Mouse (Mus musculus) liver, postnatal 0 days (tissue): ENCODE results near the gene Sapcd2. TPM values are rescaled to one million over a fixed set of nuclear protein-coding genes. Genes with fewer than 3 reads are reported as not detected.

ENCODE experiments used
- ATAC-seq: fragments of 200-750 bp; cut with Nextera tagmentation; 2 replicates; pipeline ENCODE4 v1.8.0; 2017; ENCODE audit warnings: mild to moderate bottlenecking, moderate library complexity
- DNase-seq: peaks from one replicate; pipeline ENCODE4 v3.0.0-alpha.2; 2016
- H3K27ac ChIP-seq: fragments of 300-500 bp; sonication (generic); 2 replicates; pipeline ENCODE4 v1.5.1; 2014; ENCODE audit warnings: antibody characterized with exemption, moderate library complexity, mild to moderate bottlenecking, low read depth
- H3K27me3 ChIP-seq: fragments of 300-500 bp; sonication (generic); 2 replicates; pipeline ENCODE4 v1.6.1; 2014; ENCODE audit warnings: low read length, control low read depth, mixed read lengths; ENCODE audit not compliant: insufficient read depth
- H3K36me3 ChIP-seq: fragments of 300-500 bp; sonication (generic); replicated peaks from 2 replicates; pipeline ENCODE4 v1.6.1; 2014; ENCODE audit warnings: mild to moderate bottlenecking, control low read depth, low read length, moderate library complexity, mixed read lengths; ENCODE audit not compliant: insufficient read depth
- H3K4me1 ChIP-seq: fragments of 300-500 bp; sonication (generic); 2 replicates; pipeline ENCODE4 v1.6.1; 2014; ENCODE audit warnings: antibody characterized with exemption, mild to moderate bottlenecking, control low read depth; ENCODE audit not compliant: insufficient read depth
- H3K4me2 ChIP-seq: fragments of 300-500 bp; sonication (generic); 2 replicates; pipeline ENCODE4 v1.6.1; 2014; ENCODE audit warnings: low read depth, mild to moderate bottlenecking, low read length, moderate library complexity, mixed read lengths
- H3K4me3 ChIP-seq: fragments of 300-500 bp; sonication (generic); 2 replicates; pipeline ENCODE4 v1.5.1; 2014; ENCODE audit warnings: low read depth, low read length
- H3K9ac ChIP-seq: fragments of 300-500 bp; sonication (generic); replicated peaks from 2 replicates; pipeline ENCODE4 v1.6.1; 2014; ENCODE audit warnings: mild to moderate bottlenecking, moderate library complexity
- H3K9me3 ChIP-seq: fragments of 300-500 bp; sonication (generic); 2 replicates; pipeline ENCODE4 v1.6.1; 2016; ENCODE audit warnings: mild to moderate bottlenecking, control low read depth, low read length, mixed read lengths
- CTCF ChIP-seq: sonication (generic); IDR thresholded peaks from 2 replicates; pipeline ENCODE4 v1.5.1; 2016; ENCODE audit warnings: antibody characterized with exemption, low read depth
- EP300 ChIP-seq: IDR thresholded peaks from 2 replicates; pipeline ENCODE4 v1.6.1; 2016; ENCODE audit warnings: antibody characterized with exemption, low read depth, mild to moderate bottlenecking
- WGBS: fragments of 180-500 bp; shearing (Covaris S2); extraction: QIAGEN DNeasy Blood & Tissue Kit; methylation state at CpG from one replicate; pipeline ENCODE4 v1.1.7; 2014; ENCODE audit not compliant: insufficient replicate concordance; 5-methylcytosine and 5-hydroxymethylcytosine counted together
- polyA plus RNA-seq: library from polyadenylated mRNA; unstranded; fragments of >200 nt; fragmentation: Nextera tagmentation; extraction: Ambion mirVana; gene quantifications from 2 replicates; pipeline ENCODE4 v1.2.1, GENCODE M21; 2015

Sapcd2 gene
- polyA plus RNA-seq, 1 experiment from 2014 or later, result 7.4 TPM

- no peak overlapping the region for H3K4me3 ChIP-seq
- peak overlapping the region; percentile 29; the same call in 1 of the 2 replicates for H3K4me2 ChIP-seq
- no peaks in the 10 kb centered on the region for H3K36me3 ChIP-seq
- ATAC-seq, result no peak
- DNase-seq, result no peak
- H3K9me3 ChIP-seq, result no peaks in the 10 kb centered on the region
- 50% methylated on average over 1 of the region's 1 CpGs for WGBS
- H3K27me3 ChIP-seq, result peaks cover 3% of the 10 kb centered on the region; the same call in 1 of the 2 replicates
- H3K9ac ChIP-seq, result no peak overlapping the region
- H3K27ac ChIP-seq, result peak overlapping the region; percentile 39
- H3K4me1 ChIP-seq, result 0 out of 2 replicates have a peak, but pooled peaks cover 6% of the 10 kb centered on the region
- no peak for TF ChIP-seq CTCF
- TF ChIP-seq EP300, result no peak
Observed at GRCm38 (mm10) chr2:25423626-25424025, 51.5 kb downstream of the Sapcd2 start.

GRCm38 (mm10) chr2:25425481-25425880 lies 53.4 kb downstream of the Sapcd2 start:
- no peak overlapping the region for H3K27ac ChIP-seq
- 67% methylated on average over 27 of the region's 27 CpGs for WGBS
- no peak overlapping the region for H3K4me2 ChIP-seq
- H3K9me3 ChIP-seq, result no peaks in the 10 kb centered on the region
- no peak for ATAC-seq
- no peaks in the 10 kb centered on the region for H3K36me3 ChIP-seq
- peaks cover 12% of the 10 kb centered on the region; the same call in 1 of the 2 replicates for H3K4me1 ChIP-seq
- TF ChIP-seq CTCF (no peak), EP300 (no peak)
- H3K27me3 ChIP-seq, result peaks cover 3% of the 10 kb centered on the region; the same call in 1 of the 2 replicates
- H3K9ac ChIP-seq, result no peak overlapping the region
- no peak for DNase-seq
- no peak overlapping the region for H3K4me3 ChIP-seq

DNA sequence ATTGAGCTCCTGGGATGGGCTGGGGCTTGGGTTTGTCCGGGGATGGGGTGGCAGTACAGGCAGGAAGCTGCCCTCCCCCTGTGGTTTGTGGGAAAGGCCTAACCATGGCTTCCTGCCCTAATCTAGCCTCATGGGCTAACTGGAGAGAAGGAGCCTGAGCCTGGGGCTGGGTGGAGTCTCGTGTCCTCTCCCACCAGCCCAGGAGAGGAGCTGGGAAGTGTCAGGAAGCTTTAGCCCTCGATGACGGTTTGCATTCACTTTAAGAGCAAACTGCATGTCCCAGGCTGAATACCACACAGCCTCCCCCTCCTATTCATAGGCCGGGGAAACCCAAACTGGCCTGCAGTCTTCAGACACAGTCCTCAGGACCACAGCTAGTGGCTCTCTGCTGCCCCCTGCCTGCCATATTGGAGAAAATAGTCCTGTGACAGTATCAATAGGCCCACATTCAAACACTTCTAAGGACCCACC lies 54.6 kb downstream of the Sapcd2 start:
- 9% methylated on average over 5 of the region's 5 CpGs for whole genome bisulfite sequencing
- Histone ChIP-seq H3K4me2 (no peak overlapping the region), H3K27me3 (peaks cover 3% of the 10 kb centered on the region; the same call in 1 of the 2 replicates), H3K9ac (no peak overlapping the region), H3K27ac (no peak overlapping the region; the same call in 1 of the 2 replicates), H3K4me3 (no peak overlapping the region), H3K9me3 (no peaks in the 10 kb centered on the region), H3K4me1 (peaks cover 12% of the 10 kb centered on the region; the same call in 1 of the 2 replicates), H3K36me3 (no peaks in the 10 kb centered on the region)
- peak; percentile 95 for TF ChIP-seq CTCF
- TF ChIP-seq EP300, result no peak
- DNase-seq, result peak; percentile 85
- ATAC-seq, result peak; percentile 11; the same call in 1 of the 2 replicates

DNA sequence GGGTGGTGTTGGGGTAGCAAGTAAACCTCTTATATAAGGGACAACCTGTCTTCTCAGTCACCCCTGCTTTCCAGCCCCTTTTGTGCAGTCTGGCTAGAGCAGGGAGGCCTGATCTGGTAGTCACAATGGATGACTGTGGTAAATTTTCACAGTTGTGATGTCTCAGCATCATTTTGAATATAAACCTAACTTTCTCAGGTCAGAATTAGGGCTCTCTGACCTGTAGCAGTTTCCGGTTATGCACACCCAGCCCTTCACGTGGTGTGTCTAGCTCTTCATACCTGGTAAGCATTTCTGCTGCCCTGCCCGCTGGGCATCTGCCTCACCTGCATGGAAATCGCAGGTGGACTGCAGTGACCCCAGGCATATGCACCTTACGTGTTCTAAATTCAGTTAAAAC lies 55.1 kb downstream of the Sapcd2 start:
- no peaks in the 10 kb centered on the region for H3K9me3 ChIP-seq
- no peak for DNase-seq
- no peak for ATAC-seq
- H3K4me2 ChIP-seq, result no peak overlapping the region
- H3K4me3 ChIP-seq, result no peak overlapping the region
- H3K27ac ChIP-seq, result no peak overlapping the region
- H3K4me1 ChIP-seq, result peaks cover 12% of the 10 kb centered on the region; the same call in 1 of the 2 replicates
- WGBS, result 82% methylated on average over 5 of the region's 5 CpGs
- TF ChIP-seq EP300 (no peak), CTCF (no peak)
- H3K9ac ChIP-seq, result no peak overlapping the region
- peaks cover 3% of the 10 kb centered on the region; the same call in 1 of the 2 replicates for H3K27me3 ChIP-seq
- no peaks in the 10 kb centered on the region for H3K36me3 ChIP-seq

Other genes with a start within 250 kb of the Sapcd2 start
- gene Nrarp, start 191.6 kb upstream of the Sapcd2 start, polyA plus RNA-seq, result 1.3 and 1.7 TPM in 2 replicates
- 5.4 and 6.0 TPM in 2 replicates for gene Tor4a, start 175.4 kb upstream of the Sapcd2 start, polyA plus RNA-seq
- gene Nelfb, start 160.8 kb upstream of the Sapcd2 start, polyA plus RNA-seq, result 19.3 and 22.3 TPM in 2 replicates
- gene Stpg3, start 157.7 kb upstream of the Sapcd2 start, polyA plus RNA-seq, result not detected in 2 replicates
- gene Fam166a, start 153.6 kb upstream of the Sapcd2 start, polyA plus RNA-seq, result not detected in 2 replicates
- gene Tubb4b, start 147.6 kb upstream of the Sapcd2 start, polyA plus RNA-seq, result 263 and 294 TPM in 2 replicates
- gene Slc34a3, start 138.0 kb upstream of the Sapcd2 start, polyA plus RNA-seq, result not detected in 2 replicates
- not detected in 2 replicates for gene Rnf224, start 135.5 kb upstream of the Sapcd2 start, polyA plus RNA-seq
- gene Rnf208, start 130.1 kb upstream of the Sapcd2 start, polyA plus RNA-seq, result 0.11 TPM in 1 of 2 replicates, not detected in the other
- not detected in 2 replicates for gene Cysrt1, start 129.9 kb upstream of the Sapcd2 start, polyA plus RNA-seq
- gene AL732309.1, start 125.5 kb upstream of the Sapcd2 start, polyA plus RNA-seq, result 1.2 and 1.4 TPM in 2 replicates
- 34.0 and 37.1 TPM in 2 replicates for gene Tmem203, start 116.9 kb upstream of the Sapcd2 start, polyA plus RNA-seq
- 5.3 TPM in 2 replicates for gene Tprn, start 109.7 kb upstream of the Sapcd2 start, polyA plus RNA-seq
- 77.2 and 81.7 TPM in 2 replicates for gene Ssna1, start 99.9 kb upstream of the Sapcd2 start, polyA plus RNA-seq
- gene Anapc2, start 99.8 kb upstream of the Sapcd2 start, polyA plus RNA-seq, result 19.8 and 22.8 TPM in 2 replicates
- not detected in 2 replicates for gene Tmem210, start 84.2 kb upstream of the Sapcd2 start, polyA plus RNA-seq
- not detected in 2 replicates for gene Lrrc26, start 82.4 kb upstream of the Sapcd2 start, polyA plus RNA-seq
- not detected in 2 replicates for gene Grin1, start 53.1 kb upstream of the Sapcd2 start, polyA plus RNA-seq
- gene Man1b1, start 40.0 kb upstream of the Sapcd2 start, polyA plus RNA-seq, result 15.7 and 16.5 TPM in 2 replicates
- gene Dpp7, start 16.0 kb upstream of the Sapcd2 start, polyA plus RNA-seq, result 12.8 and 15.4 TPM in 2 replicates
- gene Uap1l1, start 6.6 kb upstream of the Sapcd2 start, polyA plus RNA-seq, result 18.7 and 19.4 TPM in 2 replicates
- gene Entpd2, start 23.6 kb downstream of the Sapcd2 start, polyA plus RNA-seq, result 2.9 and 3.6 TPM in 2 replicates
- gene Npdc1, start 27.0 kb downstream of the Sapcd2 start, polyA plus RNA-seq, result 5.2 and 5.4 TPM in 2 replicates
- gene Fut7, start 50.9 kb downstream of the Sapcd2 start, polyA plus RNA-seq, result 0.78 and 0.97 TPM in 2 replicates
- gene Abca2, start 56.4 kb downstream of the Sapcd2 start, polyA plus RNA-seq, result 0.71 and 0.87 TPM in 2 replicates
- 0.77 and 1.4 TPM in 2 replicates for gene Clic3, start 84.5 kb downstream of the Sapcd2 start, polyA plus RNA-seq
- 14.7 and 17.1 TPM in 2 replicates for gene Paxx, start 88.8 kb downstream of the Sapcd2 start, polyA plus RNA-seq
- gene Ptgds, start 97.7 kb downstream of the Sapcd2 start, polyA plus RNA-seq, result 0.83 and 1.0 TPM in 2 replicates
- gene Lcn12, start 121.6 kb downstream of the Sapcd2 start, polyA plus RNA-seq, result not detected in 2 replicates
- 26.7 and 26.9 TPM in 2 replicates for gene Fbxw5, start 128.4 kb downstream of the Sapcd2 start, polyA plus RNA-seq
- 106 and 107 TPM in 2 replicates for gene C8g, start 129.4 kb downstream of the Sapcd2 start, polyA plus RNA-seq
- 10.6 and 10.7 TPM in 2 replicates for gene Traf2, start 174.6 kb downstream of the Sapcd2 start, polyA plus RNA-seq
- 263 and 268 TPM in 2 replicates for gene Edf1, start 185.5 kb downstream of the Sapcd2 start, polyA plus RNA-seq
- gene Mamdc4, start 202.5 kb downstream of the Sapcd2 start, polyA plus RNA-seq, result 0.07 and 0.09 TPM in 2 replicates
- gene Phpt1, start 202.9 kb downstream of the Sapcd2 start, polyA plus RNA-seq, result 44.7 and 46.1 TPM in 2 replicates
- gene Ajm1, start 209.4 kb downstream of the Sapcd2 start, polyA plus RNA-seq, result 0.02 TPM in 1 of 2 replicates, not detected in the other
- 11.0 and 13.5 TPM in 2 replicates for gene Rabl6, start 236.2 kb downstream of the Sapcd2 start, polyA plus RNA-seq
- 0.19 and 0.28 TPM in 2 replicates for gene Ccdc183, start 245.4 kb downstream of the Sapcd2 start, polyA plus RNA-seq
- gene Tmem141, start 249.7 kb downstream of the Sapcd2 start, polyA plus RNA-seq, result 43.3 and 55.1 TPM in 2 replicates